Mouse (Mus musculus): ENCODE results near the gene Gm10647. TPM values are rescaled to one million over a fixed set of nuclear protein-coding genes. Genes with fewer than 3 reads are reported as not detected.
"Not testable (repeated sequence)": the region's sequence is repeated elsewhere in the genome, so short reads cannot be mapped to it uniquely, and the experiment has no call there.

Gene Gm10647
- not detected in 2 replicates for polyA plus RNA-seq (2014; fragmentation: Nextera tagmentation; extraction: Ambion mirVana)

DNA sequence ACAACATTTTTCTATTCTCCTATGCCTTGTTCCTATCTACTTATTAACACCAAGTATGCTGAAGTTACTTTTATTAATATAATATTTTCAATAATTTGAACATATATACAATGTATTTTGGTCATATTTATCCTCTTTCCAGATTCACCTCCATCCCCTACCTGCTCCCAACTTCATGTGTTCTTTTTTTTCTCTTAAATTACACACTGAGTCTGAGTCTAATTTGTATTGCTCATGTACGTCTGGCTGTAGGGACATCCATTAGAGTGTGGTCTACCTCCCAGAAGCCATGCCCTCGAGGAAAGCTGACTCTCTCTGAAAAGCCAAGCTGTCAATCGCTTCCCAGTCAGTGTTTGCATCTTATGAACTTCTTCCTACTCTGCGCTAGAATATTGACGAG is at the start of gene Gm10647:
Gene Gm10647 (plus strand): TSS at position 301 of the 400 bp plus-strand sequence.
- no peak for DNase-seq (ENCODE audit: low spot score)
- H3K27ac ChIP-seq (ENCODE audit: low read depth, low read length), result no peak within 1 kb of the TSS
- no peaks in the 10 kb centered on the region for H3K36me3 ChIP-seq (ENCODE audit: control insufficient read depth, insufficient read depth, low read length)
- no peaks in the 10 kb centered on the region for H3K9me3 ChIP-seq (ENCODE audit: control insufficient read depth, low read length)
- no peak for ATAC-seq (replicated peaks; ENCODE audit: low FRiP score)
- WGBS, result 79% methylated on average over 5 of the region's 5 CpGs
- H3K4me1 ChIP-seq (replicated peaks; ENCODE audit: control insufficient read depth, insufficient read depth, low read length), result peaks cover 6% of the 10 kb centered on the region; the same call in 1 of the 2 replicates
- no peaks in the 10 kb centered on the region; the same call in 1 of the 2 replicates for H3K27me3 ChIP-seq (replicated peaks; ENCODE audit: control insufficient read depth, insufficient read depth, low read length)
- peak within 1 kb of the TSS; percentile 43; the same call in 1 of the 2 replicates for H3K9ac ChIP-seq (ENCODE audit: low read depth, low read length)
- peak within 1 kb of the TSS; percentile 98 for H3K4me2 ChIP-seq
- H3K4me3 ChIP-seq (ENCODE audit: low read depth, low read length), result peak within 1 kb of the TSS; percentile 65

DNA sequence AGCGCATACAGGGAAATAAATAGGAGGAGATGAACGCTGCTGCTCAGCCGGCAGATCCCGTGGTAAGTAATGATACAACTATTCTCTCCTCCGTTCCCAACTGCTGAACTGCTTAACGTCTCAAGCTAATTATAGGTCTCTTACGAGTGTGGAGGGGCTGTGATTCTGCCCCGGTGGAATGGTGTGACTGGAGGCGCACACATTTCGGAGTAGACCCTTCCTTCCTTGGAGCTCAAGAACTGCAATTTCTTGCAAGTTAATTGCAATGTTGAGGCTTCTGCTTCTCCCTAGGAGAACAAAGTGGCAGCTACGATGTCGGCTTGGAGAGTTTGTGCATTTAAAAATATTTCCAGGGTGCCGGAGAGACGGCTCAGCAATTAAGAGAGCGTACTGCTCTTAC is 48.4 kb upstream of the Gm10647 start:
- no peaks in the 10 kb centered on the region for H3K36me3 ChIP-seq (ENCODE audit: control insufficient read depth, insufficient read depth, low read length)
- no peak overlapping the region for H3K4me2 ChIP-seq
- no peak for ATAC-seq (replicated peaks; ENCODE audit: low FRiP score)
- H3K9ac ChIP-seq (ENCODE audit: low read depth, low read length), result no peak overlapping the region
- WGBS, result 88% methylated on average over 15 of the region's 15 CpGs
- H3K9me3 ChIP-seq (ENCODE audit: control insufficient read depth, low read length), result no peaks in the 10 kb centered on the region
- H3K4me3 ChIP-seq (ENCODE audit: low read depth, low read length), result no peak overlapping the region
- H3K27ac ChIP-seq (ENCODE audit: low read depth, low read length), result no peak overlapping the region
- H3K4me1 ChIP-seq (replicated peaks; ENCODE audit: control insufficient read depth, insufficient read depth, low read length), result no peaks in the 10 kb centered on the region
- no peak for DNase-seq (ENCODE audit: low spot score)
- no peaks in the 10 kb centered on the region for H3K27me3 ChIP-seq (replicated peaks; ENCODE audit: control insufficient read depth, insufficient read depth, low read length)

DNA sequence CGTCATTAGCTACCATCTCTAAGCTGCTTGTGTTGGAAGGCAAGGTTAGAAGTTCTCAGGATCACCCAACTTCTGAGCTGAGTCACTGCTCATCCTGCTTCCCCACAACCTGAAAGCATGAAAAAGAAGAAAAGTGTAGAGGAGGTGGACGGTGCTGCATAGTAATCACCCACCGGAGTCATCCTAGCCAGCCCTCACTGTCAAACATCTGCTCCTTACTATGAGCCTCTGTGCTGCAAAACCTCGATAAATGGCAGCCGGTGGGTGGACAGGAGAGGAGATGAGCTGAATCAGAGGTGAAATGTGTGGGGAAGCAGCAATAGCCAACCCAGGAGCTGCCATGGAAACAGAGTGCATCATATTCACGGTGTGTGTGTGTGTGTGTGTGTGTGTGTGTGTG is 44.0 kb upstream of the Gm10647 start:
- 75% methylated on average over 6 of the region's 6 CpGs for WGBS
- Histone ChIP-seq H3K4me3 (ENCODE audit: low read depth, low read length) (no peak overlapping the region), H3K9ac (ENCODE audit: low read depth, low read length) (no peak overlapping the region), H3K36me3 (ENCODE audit: control insufficient read depth, insufficient read depth, low read length) (no peaks in the 10 kb centered on the region), H3K9me3 (ENCODE audit: control insufficient read depth, low read length) (no peaks in the 10 kb centered on the region), H3K4me1 (replicated peaks; ENCODE audit: control insufficient read depth, insufficient read depth, low read length) (no peaks in the 10 kb centered on the region), H3K4me2 (no peak overlapping the region), H3K27me3 (replicated peaks; ENCODE audit: control insufficient read depth, insufficient read depth, low read length) (no peaks in the 10 kb centered on the region), H3K27ac (ENCODE audit: low read depth, low read length) (no peak overlapping the region)
- ATAC-seq (replicated peaks; ENCODE audit: low FRiP score) (no peak), DNase-seq (ENCODE audit: low spot score) (no peak)

DNA sequence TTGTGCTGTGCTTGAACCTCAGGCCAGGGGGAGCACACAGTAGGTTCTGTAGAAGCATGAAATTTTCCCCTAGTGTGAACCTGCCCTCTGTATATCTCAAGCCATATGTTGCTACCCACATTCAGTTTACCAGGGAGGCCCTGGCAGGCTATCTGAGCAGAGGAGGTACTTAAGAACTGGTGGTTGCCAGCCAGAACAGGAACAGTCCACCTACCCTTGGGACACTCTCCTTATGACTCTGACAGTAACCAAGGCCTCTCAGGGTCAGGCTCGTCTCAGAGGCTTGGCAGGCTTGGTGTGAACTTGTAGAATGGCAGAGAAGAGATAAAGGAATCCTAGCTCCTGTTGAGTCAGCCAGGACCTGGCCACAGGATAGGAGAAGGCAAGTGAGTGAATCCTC is 35.8 kb upstream of the Gm10647 start:
- H3K4me3 ChIP-seq (ENCODE audit: low read depth, low read length), result no peak overlapping the region
- H3K4me1 ChIP-seq (replicated peaks; ENCODE audit: control insufficient read depth, insufficient read depth, low read length), result no peaks in the 10 kb centered on the region
- no peaks in the 10 kb centered on the region for H3K27me3 ChIP-seq (replicated peaks; ENCODE audit: control insufficient read depth, insufficient read depth, low read length)
- no peaks in the 10 kb centered on the region for H3K9me3 ChIP-seq (ENCODE audit: control insufficient read depth, low read length)
- no peak overlapping the region for H3K27ac ChIP-seq (ENCODE audit: low read depth, low read length)
- no peaks in the 10 kb centered on the region for H3K36me3 ChIP-seq (ENCODE audit: control insufficient read depth, insufficient read depth, low read length)
- H3K4me2 ChIP-seq, result no peak overlapping the region
- ATAC-seq (replicated peaks; ENCODE audit: low FRiP score), result no peak
- WGBS, result 41% methylated on average over 1 of the region's 1 CpGs
- H3K9ac ChIP-seq (ENCODE audit: low read depth, low read length), result no peak overlapping the region
- DNase-seq (ENCODE audit: low spot score), result no peak

DNA sequence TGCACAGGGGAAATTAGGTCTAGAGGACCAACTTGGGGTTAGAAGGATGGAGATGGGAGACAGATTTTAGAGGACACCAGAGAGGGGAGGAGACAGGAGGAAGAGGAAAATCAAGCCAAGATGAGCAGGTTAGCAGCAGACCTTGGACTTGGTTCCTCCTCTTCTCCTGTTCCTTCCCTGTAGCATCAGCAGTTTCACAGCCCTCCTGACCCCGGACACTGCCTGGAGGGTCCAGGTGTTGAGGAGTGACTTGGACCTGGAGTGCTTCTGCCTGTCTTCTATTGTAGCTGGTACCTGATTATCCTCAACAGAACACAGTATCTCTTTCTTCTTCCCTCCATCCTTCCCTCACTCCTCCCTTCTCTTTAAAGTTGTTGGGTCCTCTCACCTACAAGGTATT is 28.1 kb upstream of the Gm10647 start:
- DNase-seq (ENCODE audit: low spot score), result no peak
- no peak for ATAC-seq (replicated peaks; ENCODE audit: low FRiP score)
- no peak overlapping the region for H3K4me2 ChIP-seq
- H3K9ac ChIP-seq (ENCODE audit: low read depth, low read length), result no peak overlapping the region
- no peaks in the 10 kb centered on the region for H3K27me3 ChIP-seq (replicated peaks; ENCODE audit: control insufficient read depth, insufficient read depth, low read length)
- no peak overlapping the region for H3K4me3 ChIP-seq (ENCODE audit: low read depth, low read length)
- H3K36me3 ChIP-seq (ENCODE audit: control insufficient read depth, insufficient read depth, low read length), result no peaks in the 10 kb centered on the region
- 82% methylated on average over 1 of the region's 1 CpGs for WGBS
- H3K4me1 ChIP-seq (replicated peaks; ENCODE audit: control insufficient read depth, insufficient read depth, low read length), result no peaks in the 10 kb centered on the region
- no peaks in the 10 kb centered on the region for H3K9me3 ChIP-seq (ENCODE audit: control insufficient read depth, low read length)
- H3K27ac ChIP-seq (ENCODE audit: low read depth, low read length), result no peak overlapping the region

DNA sequence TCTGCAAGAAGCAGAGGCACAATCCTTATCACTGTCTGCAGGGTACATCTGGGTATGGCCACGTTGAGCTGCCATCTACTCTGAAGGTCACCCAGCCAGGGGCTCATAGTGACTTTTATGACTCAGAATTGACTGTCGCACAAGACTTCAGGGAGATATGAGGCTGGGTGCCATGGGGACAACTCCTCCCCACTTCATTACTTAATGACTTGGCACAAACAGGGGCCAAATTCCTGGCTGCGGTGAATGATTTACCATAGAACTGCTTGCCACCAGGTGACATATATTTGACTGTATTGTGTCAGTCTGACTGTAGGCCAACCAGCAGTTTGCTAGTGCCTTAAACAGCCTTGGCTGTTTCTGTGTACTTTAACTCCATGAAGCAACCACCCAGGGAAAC is 27.6 kb upstream of the Gm10647 start:
- Histone ChIP-seq H3K9ac (ENCODE audit: low read depth, low read length) (no peak overlapping the region), H3K4me1 (replicated peaks; ENCODE audit: control insufficient read depth, insufficient read depth, low read length) (no peaks in the 10 kb centered on the region), H3K4me3 (ENCODE audit: low read depth, low read length) (no peak overlapping the region), H3K9me3 (ENCODE audit: control insufficient read depth, low read length) (no peaks in the 10 kb centered on the region), H3K27me3 (replicated peaks; ENCODE audit: control insufficient read depth, insufficient read depth, low read length) (no peaks in the 10 kb centered on the region), H3K36me3 (ENCODE audit: control insufficient read depth, insufficient read depth, low read length) (no peaks in the 10 kb centered on the region), H3K4me2 (no peak overlapping the region), H3K27ac (ENCODE audit: low read depth, low read length) (no peak overlapping the region)
- DNase-seq (ENCODE audit: low spot score) (no peak), ATAC-seq (replicated peaks; ENCODE audit: low FRiP score) (no peak)
- WGBS, result 65% methylated on average over 3 of the region's 3 CpGs

DNA sequence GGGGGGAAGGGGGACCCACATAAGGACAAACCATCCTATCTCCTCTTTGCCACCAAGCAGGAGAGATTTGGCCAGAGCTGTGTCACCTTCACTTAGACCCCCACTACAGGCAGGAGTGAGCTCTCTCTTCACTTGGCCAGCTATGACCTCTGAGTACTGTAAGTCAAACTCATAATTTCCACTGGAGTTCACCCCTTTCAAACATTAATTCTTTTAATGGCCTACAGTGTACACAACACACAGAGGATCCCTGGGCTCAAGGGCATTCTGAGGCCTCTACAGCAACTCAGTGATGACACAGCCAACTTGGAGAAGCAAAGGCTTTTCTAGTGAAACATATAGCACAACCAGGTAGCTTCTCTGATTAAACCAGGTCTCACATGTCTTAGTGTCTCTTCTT is 26.1 kb upstream of the Gm10647 start:
- no peaks in the 10 kb centered on the region for H3K36me3 ChIP-seq (ENCODE audit: control insufficient read depth, insufficient read depth, low read length)
- H3K27me3 ChIP-seq (replicated peaks; ENCODE audit: control insufficient read depth, insufficient read depth, low read length), result no peaks in the 10 kb centered on the region
- H3K9me3 ChIP-seq (ENCODE audit: control insufficient read depth, low read length), result no peaks in the 10 kb centered on the region
- DNase-seq (ENCODE audit: low spot score) (no peak), ATAC-seq (replicated peaks; ENCODE audit: low FRiP score) (no peak)
- H3K4me2 ChIP-seq, result no peak overlapping the region
- H3K4me1 ChIP-seq (replicated peaks; ENCODE audit: control insufficient read depth, insufficient read depth, low read length), result no peaks in the 10 kb centered on the region
- no peak overlapping the region for H3K9ac ChIP-seq (ENCODE audit: low read depth, low read length)
- H3K4me3 ChIP-seq (ENCODE audit: low read depth, low read length), result no peak overlapping the region
- no peak overlapping the region for H3K27ac ChIP-seq (ENCODE audit: low read depth, low read length)

DNA sequence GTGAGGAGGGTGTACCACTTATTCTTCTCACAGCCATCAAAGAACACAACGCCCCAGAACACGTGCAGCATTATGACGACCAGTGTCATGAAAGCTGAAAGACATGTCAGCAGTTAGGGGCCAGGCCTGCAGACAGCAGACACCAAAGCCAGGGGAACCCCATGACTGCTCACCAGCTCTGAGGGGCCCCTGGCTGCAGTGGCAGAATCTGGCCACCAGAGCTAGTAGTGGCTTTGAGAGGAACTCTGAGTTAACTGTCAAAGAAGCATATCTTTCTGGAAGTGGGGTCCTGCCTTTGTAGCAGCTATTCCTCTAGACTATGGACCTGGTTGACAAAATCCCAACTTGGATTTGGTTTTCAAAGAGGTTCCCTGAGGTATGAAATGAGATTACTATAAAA is 12.3 kb upstream of the Gm10647 start:
- not testable (repeated sequence) for H3K4me1 ChIP-seq (replicated peaks; ENCODE audit: control insufficient read depth, insufficient read depth, low read length)
- whole genome bisulfite sequencing, result no CpG with 5 or more reads among the region's 3 CpGs

DNA sequence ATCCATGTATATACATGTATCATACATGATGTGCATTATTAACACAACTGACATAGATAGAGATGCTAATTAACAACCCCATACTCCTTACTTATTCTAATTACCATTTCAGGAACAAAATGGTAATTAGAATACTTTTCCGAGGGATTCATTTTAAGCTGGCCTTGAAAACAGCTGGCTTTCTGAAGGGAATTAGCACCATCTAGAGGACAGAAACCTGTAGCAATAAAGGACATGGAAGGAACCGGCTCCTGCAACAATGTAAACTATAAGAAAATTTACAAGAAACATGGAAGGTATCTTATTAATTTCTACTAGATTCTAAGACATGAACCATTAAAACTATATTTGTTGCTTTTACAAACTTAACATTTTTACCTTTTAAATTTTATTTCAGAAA is 9.0 kb upstream of the Gm10647 start:
- ATAC-seq (replicated peaks; ENCODE audit: low FRiP score), result no peak
- H3K27ac ChIP-seq (ENCODE audit: low read depth, low read length), result no peak overlapping the region
- no peak for DNase-seq (ENCODE audit: low spot score)
- no peak overlapping the region for H3K9ac ChIP-seq (ENCODE audit: low read depth, low read length)
- 17% methylated on average over 2 of the region's 2 CpGs for WGBS
- no peaks in the 10 kb centered on the region for H3K9me3 ChIP-seq (ENCODE audit: control insufficient read depth, low read length)
- H3K4me2 ChIP-seq, result no peak overlapping the region
- no peaks in the 10 kb centered on the region for H3K27me3 ChIP-seq (replicated peaks; ENCODE audit: control insufficient read depth, insufficient read depth, low read length)
- H3K36me3 ChIP-seq (ENCODE audit: control insufficient read depth, insufficient read depth, low read length), result no peaks in the 10 kb centered on the region
- H3K4me1 ChIP-seq (replicated peaks; ENCODE audit: control insufficient read depth, insufficient read depth, low read length), result no peaks in the 10 kb centered on the region
- no peak overlapping the region for H3K4me3 ChIP-seq (ENCODE audit: low read depth, low read length)

More for the DNA sequence above, 12.3 kb upstream of the Gm10647 start:
- H3K9me3 ChIP-seq (ENCODE audit: control insufficient read depth, low read length); ATAC-seq (replicated peaks; ENCODE audit: low FRiP score); H3K36me3 ChIP-seq (ENCODE audit: control insufficient read depth, insufficient read depth, low read length); H3K27ac ChIP-seq (ENCODE audit: low read depth, low read length); H3K27me3 ChIP-seq (replicated peaks; ENCODE audit: control insufficient read depth, insufficient read depth, low read length); H3K4me2 ChIP-seq; H3K9ac ChIP-seq (ENCODE audit: low read depth, low read length); H3K4me3 ChIP-seq (ENCODE audit: low read depth, low read length); DNase-seq (ENCODE audit: low spot score): not testable (repeated sequence)
